Mouse (Mus musculus) heart, embryonic 11.5 days (tissue): ENCODE results near the gene Zfp423. TPM values are rescaled to one million over a fixed set of nuclear protein-coding genes. Genes with fewer than 3 reads are reported as not detected.

ENCODE experiments used
- ATAC-seq: fragments of 200-750 bp; cut with Nextera tagmentation; replicated peaks from 2 replicates; pipeline ENCODE4 v1.8.0; 2017; ENCODE audit warnings: moderate library complexity; ENCODE audit not compliant: insufficient number of reproducible peaks, low FRiP score, low TSS enrichment
- H3K27ac ChIP-seq: fragments of 300-500 bp; sonication (generic); 2 replicates; pipeline ENCODE4 v1.5.1; 2014; ENCODE audit warnings: mild to moderate bottlenecking, low read depth, low read length
- H3K27me3 ChIP-seq: fragments of 300-500 bp; sonication (generic); 2 replicates; pipeline ENCODE4 v1.6.1; 2014; ENCODE audit warnings: mild to moderate bottlenecking, low read length, mixed read lengths; ENCODE audit not compliant: control insufficient read depth, insufficient read depth
- H3K36me3 ChIP-seq: fragments of 300-500 bp; sonication (generic); 2 replicates; pipeline ENCODE4 v1.6.1; 2014; ENCODE audit warnings: mild to moderate bottlenecking, low read length, moderate library complexity, mixed read lengths; ENCODE audit not compliant: control insufficient read depth, insufficient read depth
- H3K4me1 ChIP-seq: fragments of 300-500 bp; sonication (generic); 2 replicates; pipeline ENCODE4 v1.6.1; 2014; ENCODE audit warnings: low read length; ENCODE audit not compliant: control insufficient read depth, insufficient read depth
- H3K4me2 ChIP-seq: fragments of 300-500 bp; sonication (generic); 2 replicates; pipeline ENCODE4 v1.6.1; 2014; ENCODE audit warnings: mild to moderate bottlenecking, moderate library complexity
- H3K4me3 ChIP-seq: fragments of 300-500 bp; sonication (generic); 2 replicates; pipeline ENCODE4 v1.5.1; 2014; ENCODE audit warnings: low read depth, low read length
- H3K9ac ChIP-seq: fragments of 300-500 bp; sonication (generic); 2 replicates; pipeline ENCODE4 v1.6.1; 2014; ENCODE audit warnings: mild to moderate bottlenecking, low read depth, low read length, moderate library complexity
- H3K9me3 ChIP-seq: fragments of 300-500 bp; sonication (generic); replicated peaks from 2 replicates; pipeline ENCODE4 v1.6.1; 2016; ENCODE audit warnings: low read length; ENCODE audit not compliant: control insufficient read depth
- WGBS: fragments of 180-500 bp; shearing (Covaris S2); extraction: QIAGEN DNeasy Blood & Tissue Kit; methylation state at CpG from one replicate; pipeline ENCODE4 v1.1.7; 2014; ENCODE audit not compliant: insufficient replicate concordance; 5-methylcytosine and 5-hydroxymethylcytosine counted together
- polyA plus RNA-seq: library from polyadenylated mRNA; unstranded; fragments of >200 nt; fragmentation: Nextera tagmentation; extraction: Ambion mirVana; gene quantifications from 2 replicates; pipeline ENCODE4 v1.2.1, GENCODE M21; 2014

Gene Zfp423
- polyA plus RNA-seq, 1 experiment from 2014 or later = 8.2 TPM

- H3K27me3 ChIP-seq = no peaks in the 10 kb centered on the region
- peak overlapping the region; percentile 27 for H3K4me3 ChIP-seq
- peak; percentile 86 for ATAC-seq
- no peaks in the 10 kb centered on the region for H3K9me3 ChIP-seq
- no peaks in the 10 kb centered on the region for H3K36me3 ChIP-seq
- 2% methylated on average over 20 of the region's 20 CpGs for WGBS
- H3K9ac ChIP-seq = peak overlapping the region; percentile 70
- peak overlapping the region; percentile 60 for H3K27ac ChIP-seq
- H3K4me2 ChIP-seq = peak overlapping the region; percentile 67
- H3K4me1 ChIP-seq = peaks cover 29% of the 10 kb centered on the region
These were observed 20.8 kb downstream of the Zfp423 start for GRCm38 (mm10) chr8:87938351-87939232.

DNA sequence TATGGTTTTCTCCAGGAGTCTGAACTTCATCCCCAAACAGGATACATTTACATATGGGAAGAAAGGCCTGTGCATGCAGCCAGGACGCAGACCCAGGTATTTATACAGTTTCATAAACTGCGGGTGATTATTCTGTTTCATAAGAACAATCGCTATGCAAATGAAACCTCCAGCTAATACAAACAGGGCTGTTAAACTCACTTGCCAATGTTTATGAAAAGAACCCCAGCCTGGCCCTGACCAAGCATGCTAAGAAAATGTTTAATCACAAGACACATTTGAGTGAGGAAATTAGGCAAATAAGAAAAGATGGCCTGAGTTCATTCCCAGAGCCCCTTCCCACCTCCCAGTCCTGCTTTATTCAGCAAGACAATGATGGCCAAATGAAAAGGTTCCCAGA lies 22.2 kb downstream of the Zfp423 start:
- no peaks in the 10 kb centered on the region for H3K27me3 ChIP-seq
- peaks cover 39% of the 10 kb centered on the region for H3K4me1 ChIP-seq
- 92% methylated on average over 3 of the region's 3 CpGs for WGBS
- no peak overlapping the region for H3K4me2 ChIP-seq
- no peaks in the 10 kb centered on the region for H3K36me3 ChIP-seq
- H3K9me3 ChIP-seq = no peaks in the 10 kb centered on the region
- no peak overlapping the region for H3K4me3 ChIP-seq
- no peak overlapping the region for H3K27ac ChIP-seq
- no peak overlapping the region for H3K9ac ChIP-seq
- no peak for ATAC-seq

DNA sequence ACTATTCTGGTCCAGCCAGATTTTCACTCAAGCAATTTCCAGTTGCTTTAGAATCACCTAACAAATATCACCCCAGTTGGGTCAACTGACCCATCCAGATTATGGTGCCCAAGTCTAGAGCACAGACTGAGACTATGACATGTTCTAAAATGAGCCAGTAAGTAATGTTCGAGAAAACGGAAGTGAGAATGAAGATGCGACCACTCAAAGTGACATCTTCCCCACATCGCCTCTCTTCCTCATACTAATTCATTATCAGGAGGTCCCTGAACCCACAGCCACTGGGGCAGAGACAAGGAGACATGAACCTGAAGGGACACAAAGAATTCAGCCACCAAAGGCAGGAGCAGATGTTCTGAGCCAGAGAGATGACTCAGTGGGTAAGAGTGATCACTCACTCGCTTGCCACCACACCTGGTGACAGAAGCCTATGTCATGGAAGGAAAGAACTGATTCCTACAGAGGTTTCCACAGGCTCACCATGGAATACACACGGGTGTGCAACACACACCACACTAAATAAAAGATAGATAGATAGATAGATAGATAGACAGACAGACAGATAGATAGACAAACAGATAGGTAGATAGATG lies 24.2 kb downstream of the Zfp423 start:
- H3K9ac ChIP-seq = no peak overlapping the region
- H3K4me1 ChIP-seq = peaks cover 34% of the 10 kb centered on the region
- ATAC-seq = no peak
- H3K4me3 ChIP-seq = no peak overlapping the region
- no peaks in the 10 kb centered on the region for H3K36me3 ChIP-seq
- H3K9me3 ChIP-seq = no peaks in the 10 kb centered on the region
- no peak overlapping the region for H3K4me2 ChIP-seq
- no peaks in the 10 kb centered on the region for H3K27me3 ChIP-seq
- H3K27ac ChIP-seq = no peak overlapping the region
- 86% methylated on average over 6 of the region's 6 CpGs for WGBS

DNA sequence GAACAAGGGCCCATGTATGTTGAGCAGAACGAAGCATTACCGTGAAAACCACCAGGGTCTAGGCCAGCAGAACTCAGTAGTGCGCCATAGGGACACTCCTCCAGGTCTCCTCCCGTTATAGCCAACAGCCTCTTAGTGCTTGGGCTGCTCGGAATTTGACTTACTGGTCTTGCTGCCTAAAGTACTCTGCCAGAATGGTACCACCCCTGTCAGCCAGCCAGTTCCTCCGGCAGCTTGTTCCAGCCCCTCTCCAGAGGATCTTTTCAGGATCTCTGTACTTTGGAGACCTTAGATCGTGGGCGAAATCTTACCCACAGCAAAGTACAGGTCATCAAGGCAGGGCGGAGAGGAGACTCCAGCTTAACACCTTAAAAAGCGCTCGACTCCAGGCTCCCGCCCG lies 25.2 kb downstream of the Zfp423 start:
- ATAC-seq = no peak
- Histone ChIP-seq H3K4me2 (no peak overlapping the region), H3K4me3 (no peak overlapping the region), H3K9me3 (no peaks in the 10 kb centered on the region), H3K27me3 (no peaks in the 10 kb centered on the region), H3K27ac (no peak overlapping the region), H3K4me1 (peaks cover 30% of the 10 kb centered on the region), H3K36me3 (no peaks in the 10 kb centered on the region), H3K9ac (no peak overlapping the region)
- 62% methylated on average over 13 of the region's 13 CpGs for WGBS

DNA sequence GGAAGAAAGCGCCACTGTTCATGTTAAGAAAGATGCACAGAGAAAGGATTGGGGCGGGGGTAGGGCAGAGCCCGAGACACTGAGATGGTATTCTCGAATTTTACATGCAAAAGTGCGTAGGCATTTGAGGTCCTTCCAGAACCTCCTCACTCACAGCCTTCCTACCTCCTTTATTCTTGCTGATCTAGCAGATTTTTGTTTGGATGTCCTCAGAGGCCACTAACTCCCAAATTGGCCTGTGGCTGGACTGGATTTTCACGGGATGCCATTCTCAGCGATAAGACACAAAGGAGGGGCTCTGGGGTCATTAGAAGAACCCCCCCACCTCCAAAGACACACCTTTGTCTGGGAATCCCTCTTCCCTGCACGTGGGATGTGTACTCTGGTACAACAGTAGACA lies 25.6 kb downstream of the Zfp423 start:
- Histone ChIP-seq H3K9me3 (no peaks in the 10 kb centered on the region), H3K27ac (no peak overlapping the region), H3K9ac (no peak overlapping the region), H3K4me1 (peaks cover 26% of the 10 kb centered on the region), H3K36me3 (no peaks in the 10 kb centered on the region), H3K27me3 (no peaks in the 10 kb centered on the region), H3K4me3 (no peak overlapping the region), H3K4me2 (no peak overlapping the region)
- ATAC-seq = no peak
- WGBS = 63% methylated on average over 8 of the region's 8 CpGs

GRCm38 (mm10) chr8:87928857-87929256 lies 30.5 kb downstream of the Zfp423 start:
- 43% methylated on average over 2 of the region's 2 CpGs for WGBS
- Histone ChIP-seq H3K4me3 (no peak overlapping the region), H3K4me1 (peaks cover 17% of the 10 kb centered on the region; the same call in 1 of the 2 replicates), H3K36me3 (no peaks in the 10 kb centered on the region), H3K9me3 (no peaks in the 10 kb centered on the region), H3K4me2 (no peak overlapping the region), H3K27me3 (no peaks in the 10 kb centered on the region), H3K9ac (no peak overlapping the region), H3K27ac (no peak overlapping the region)
- ATAC-seq = no peak

DNA sequence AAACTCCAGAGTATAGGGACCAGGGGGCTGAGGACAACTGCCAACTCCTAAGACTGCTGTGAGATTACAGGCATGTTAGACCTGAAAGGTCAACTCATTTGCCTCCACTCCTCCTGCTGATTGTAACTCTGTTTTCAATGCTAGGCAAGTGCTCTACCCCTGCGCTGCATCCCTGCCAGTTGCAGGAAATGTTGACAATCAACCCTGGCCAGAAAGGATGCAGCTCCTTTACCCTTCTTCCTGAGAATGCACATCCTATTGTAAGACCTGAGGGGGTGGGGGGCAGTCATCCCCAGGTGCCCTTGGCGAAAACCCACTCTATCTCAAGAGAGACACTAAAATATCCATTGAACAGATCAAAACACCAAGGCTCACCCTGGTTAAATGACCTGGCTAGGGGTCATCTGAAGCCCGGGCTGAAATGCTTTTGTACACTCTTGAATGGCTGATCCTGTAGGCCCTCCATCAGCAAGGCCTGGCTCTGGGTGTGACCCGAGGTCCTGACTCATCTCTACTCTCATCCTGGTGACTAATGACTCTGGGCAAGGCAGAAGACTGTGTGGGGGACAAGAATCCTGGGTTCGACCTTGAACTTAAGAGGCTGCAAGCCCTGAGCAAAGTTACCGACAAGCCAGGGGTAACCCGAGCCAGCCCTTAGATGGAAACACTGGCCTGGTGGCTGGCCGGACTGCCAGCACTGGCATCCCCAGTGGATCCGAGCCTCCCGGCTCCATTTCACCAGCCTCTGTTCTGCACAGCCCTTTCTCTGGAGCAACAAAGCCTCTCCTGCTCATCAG lies 32.2 kb downstream of the Zfp423 start:
- H3K9me3 ChIP-seq = no peaks in the 10 kb centered on the region
- H3K4me3 ChIP-seq = no peak overlapping the region
- 62% methylated on average over 10 of the region's 10 CpGs for WGBS
- peaks cover 7% of the 10 kb centered on the region; the same call in 1 of the 2 replicates for H3K4me1 ChIP-seq
- H3K27ac ChIP-seq = no peak overlapping the region
- ATAC-seq = no peak
- no peaks in the 10 kb centered on the region for H3K36me3 ChIP-seq
- no peak overlapping the region for H3K4me2 ChIP-seq
- H3K9ac ChIP-seq = no peak overlapping the region
- no peaks in the 10 kb centered on the region for H3K27me3 ChIP-seq

GRCm38 (mm10) chr8:87926098-87926890 lies 33.1 kb downstream of the Zfp423 start:
- Histone ChIP-seq H3K4me3 (no peak overlapping the region), H3K36me3 (no peaks in the 10 kb centered on the region), H3K9me3 (no peaks in the 10 kb centered on the region), H3K4me2 (no peak overlapping the region), H3K4me1 (peaks cover 7% of the 10 kb centered on the region; the same call in 1 of the 2 replicates), H3K27me3 (no peaks in the 10 kb centered on the region), H3K9ac (no peak overlapping the region), H3K27ac (no peak overlapping the region)
- ATAC-seq = no peak
- WGBS = 76% methylated on average over 7 of the region's 7 CpGs
